Mouse (Mus musculus) erythroblast, embryonic 14.5 days (primary cell): ENCODE results near the gene Dab1. TPM values are rescaled to one million over a fixed set of nuclear protein-coding genes. Genes with fewer than 3 reads are reported as not detected.

Source experiments
- H3K27me3 ChIP-seq: 2 replicates; pipeline ENCODE4 v1.6.1; 2012; ENCODE audit warnings: inconsistent platforms; ENCODE audit not compliant: control insufficient read depth
- H3K36me3 ChIP-seq: 2 replicates; pipeline ENCODE4 v1.6.1; 2012; ENCODE audit warnings: mild to moderate bottlenecking, inconsistent platforms; ENCODE audit not compliant: control insufficient read depth
- H3K4me1 ChIP-seq: 2 replicates; pipeline ENCODE4 v1.6.1; 2012; ENCODE audit warnings: inconsistent platforms; ENCODE audit not compliant: control insufficient read depth
- H3K4me3 ChIP-seq: replicated peaks from 2 replicates; pipeline ENCODE3; 2012; ENCODE audit warnings: moderate library complexity, mild to moderate bottlenecking, inconsistent platforms
- H3K9me3 ChIP-seq: 2 replicates; pipeline ENCODE4 v1.6.1; 2012; ENCODE audit warnings: low read length, inconsistent platforms, mixed read lengths; ENCODE audit not compliant: control insufficient read depth
- GATA1 ChIP-seq: IDR thresholded peaks from 2 replicates; pipeline ENCODE4 v1.6.1; 2012; ENCODE audit warnings: low read length, inconsistent platforms, mixed read lengths
- TAL1 ChIP-seq: IDR thresholded peaks from 3 replicates; pipeline ENCODE4 v1.6.1; 2012; ENCODE audit warnings: low read length, inconsistent platforms, mixed read lengths
- polyA plus RNA-seq: library from polyadenylated mRNA; stranded (reverse); fragments of >175 nt; gene quantifications from 2 replicates; pipeline ENCODE4 v1.2.3, GENCODE M21; 2012

The Dab1 gene
- polyA plus RNA-seq, 1 experiment, result not detected

DNA sequence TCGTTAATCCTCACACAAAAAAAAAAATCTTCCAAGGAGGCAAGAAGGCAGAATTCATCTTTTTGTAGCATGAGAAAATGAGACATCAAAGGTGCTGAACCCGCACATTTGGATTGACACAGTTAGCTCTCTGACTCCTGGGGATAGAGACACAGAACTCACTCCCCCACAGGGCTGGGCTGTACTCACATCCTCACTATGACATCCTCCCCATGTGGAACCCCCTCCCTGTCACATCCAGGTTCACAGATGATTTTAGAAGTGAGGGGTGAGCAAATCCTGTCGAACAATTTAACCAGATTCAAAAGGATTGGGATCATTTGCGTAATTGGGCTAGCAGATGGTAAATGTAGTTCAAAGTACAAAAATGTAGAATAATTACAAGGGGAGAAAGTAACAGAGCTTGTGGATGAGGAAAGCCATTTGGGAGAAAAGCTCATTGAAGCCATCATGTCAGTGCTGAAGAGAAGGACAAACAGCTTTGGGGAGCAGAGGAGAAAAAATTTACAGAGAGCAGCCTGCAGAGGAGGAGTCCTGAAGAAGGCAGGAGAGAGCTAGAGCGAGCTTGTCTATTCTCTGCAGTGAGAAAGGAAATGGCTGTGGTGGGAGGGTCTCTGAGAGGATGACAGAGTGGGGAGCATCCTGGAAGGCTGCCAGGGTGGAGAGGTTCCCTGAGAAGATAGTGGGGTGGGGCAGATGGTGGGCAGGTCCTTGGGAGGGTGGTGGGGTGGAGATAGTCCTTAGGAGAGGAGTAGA lies 890.2 kb downstream of the Dab1 start:
- no peaks in the 10 kb centered on the region for H3K4me1 ChIP-seq

GRCm38 (mm10) chr4:104511855-104512254 lies 892.7 kb downstream of the Dab1 start:
- Histone ChIP-seq H3K36me3 (no peaks in the 10 kb centered on the region), H3K27me3 (no peaks in the 10 kb centered on the region), H3K4me3 (no peak overlapping the region), H3K4me1 (no peaks in the 10 kb centered on the region), H3K9me3 (no peaks in the 10 kb centered on the region)
- TF ChIP-seq GATA1 (no peak), TAL1 (no peak)

More for the DNA sequence above, 890.2 kb downstream of the Dab1 start:
- Histone ChIP-seq H3K4me3 (no peak overlapping the region), H3K27me3 (no peaks in the 10 kb centered on the region), H3K36me3 (no peaks in the 10 kb centered on the region), H3K9me3 (no peaks in the 10 kb centered on the region)
- TF ChIP-seq TAL1 (no peak), GATA1 (no peak)

GRCm38 (mm10) chr4:104512513-104512912 lies 893.4 kb downstream of the Dab1 start:
- TF ChIP-seq TAL1 (no peak), GATA1 (no peak)
- Histone ChIP-seq H3K9me3 (no peaks in the 10 kb centered on the region), H3K4me1 (no peaks in the 10 kb centered on the region), H3K4me3 (no peak overlapping the region), H3K36me3 (no peaks in the 10 kb centered on the region), H3K27me3 (no peaks in the 10 kb centered on the region)

- H3K4me1 ChIP-seq, result no peaks in the 10 kb centered on the region
- TF ChIP-seq TAL1 (no peak), GATA1 (no peak)
- no peaks in the 10 kb centered on the region for H3K27me3 ChIP-seq
Measured at GRCm38 (mm10) chr4:104513622-104514021, 894.5 kb downstream of the Dab1 start.

GRCm38 (mm10) chr4:104514568-104515000 lies 895.4 kb downstream of the Dab1 start:
- H3K4me3 ChIP-seq, result peak overlapping the region; percentile 28
- no peaks in the 10 kb centered on the region for H3K4me1 ChIP-seq
- H3K9me3 ChIP-seq, result no peaks in the 10 kb centered on the region
- H3K36me3 ChIP-seq, result no peaks in the 10 kb centered on the region
- TF ChIP-seq TAL1 (no peak), GATA1 (no peak)
- H3K27me3 ChIP-seq, result no peaks in the 10 kb centered on the region

More at GRCm38 (mm10) chr4:104513622-104514021, 894.5 kb downstream of the Dab1 start:
- Histone ChIP-seq H3K4me3 (no peak overlapping the region), H3K36me3 (no peaks in the 10 kb centered on the region), H3K9me3 (no peaks in the 10 kb centered on the region)

DNA sequence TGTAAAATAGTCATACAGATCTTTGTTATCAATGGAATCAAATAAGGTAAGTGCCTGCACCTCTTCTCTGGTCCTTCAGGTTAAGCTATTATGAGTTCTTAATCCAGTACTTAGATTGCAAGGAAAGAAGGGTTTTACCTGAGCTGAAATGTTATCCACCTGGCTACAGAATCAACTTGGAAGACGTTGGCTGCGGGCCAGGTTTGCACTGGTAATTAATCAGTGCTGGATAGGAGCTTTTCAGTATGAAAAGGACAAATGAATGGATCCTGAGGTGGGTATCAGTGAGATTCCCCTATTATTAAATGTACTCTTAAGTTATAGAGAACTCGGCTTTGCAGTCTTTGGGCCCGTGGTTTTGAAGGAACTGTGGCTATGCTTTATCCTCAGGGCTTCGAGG lies 896.5 kb downstream of the Dab1 start:
- Histone ChIP-seq H3K36me3 (no peaks in the 10 kb centered on the region), H3K4me3 (no peak overlapping the region), H3K4me1 (no peaks in the 10 kb centered on the region), H3K27me3 (no peaks in the 10 kb centered on the region), H3K9me3 (no peaks in the 10 kb centered on the region)
- TF ChIP-seq TAL1 (no peak), GATA1 (no peak)

DNA sequence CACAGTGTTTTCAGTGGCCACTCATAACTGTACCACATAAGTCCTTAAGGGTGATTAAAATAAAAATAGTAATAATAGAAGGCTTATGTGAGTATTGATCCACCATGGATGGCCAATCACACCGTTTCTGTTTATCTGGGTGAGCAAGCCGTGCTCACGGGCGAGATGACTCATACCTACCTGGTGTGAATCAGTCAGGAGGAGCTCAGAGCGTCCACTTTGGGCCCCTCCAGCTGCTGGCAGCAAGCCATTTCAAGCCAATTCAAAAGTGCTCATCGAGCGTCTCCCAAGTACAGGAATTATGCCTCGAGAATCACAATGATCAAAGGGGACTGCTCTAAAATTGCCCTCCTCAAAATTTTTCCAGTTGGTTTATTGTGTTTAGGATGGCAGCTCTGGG lies 903.2 kb downstream of the Dab1 start:
- H3K4me1 ChIP-seq, result no peaks in the 10 kb centered on the region
- no peak overlapping the region for H3K4me3 ChIP-seq
- TF ChIP-seq TAL1, result no peak
- no peak for TF ChIP-seq GATA1
- H3K9me3 ChIP-seq, result no peaks in the 10 kb centered on the region
- H3K27me3 ChIP-seq, result no peaks in the 10 kb centered on the region
- H3K36me3 ChIP-seq, result no peaks in the 10 kb centered on the region

GRCm38 (mm10) chr4:104523776-104524175 lies 904.6 kb downstream of the Dab1 start:
- H3K4me3 ChIP-seq, result no peak overlapping the region

DNA sequence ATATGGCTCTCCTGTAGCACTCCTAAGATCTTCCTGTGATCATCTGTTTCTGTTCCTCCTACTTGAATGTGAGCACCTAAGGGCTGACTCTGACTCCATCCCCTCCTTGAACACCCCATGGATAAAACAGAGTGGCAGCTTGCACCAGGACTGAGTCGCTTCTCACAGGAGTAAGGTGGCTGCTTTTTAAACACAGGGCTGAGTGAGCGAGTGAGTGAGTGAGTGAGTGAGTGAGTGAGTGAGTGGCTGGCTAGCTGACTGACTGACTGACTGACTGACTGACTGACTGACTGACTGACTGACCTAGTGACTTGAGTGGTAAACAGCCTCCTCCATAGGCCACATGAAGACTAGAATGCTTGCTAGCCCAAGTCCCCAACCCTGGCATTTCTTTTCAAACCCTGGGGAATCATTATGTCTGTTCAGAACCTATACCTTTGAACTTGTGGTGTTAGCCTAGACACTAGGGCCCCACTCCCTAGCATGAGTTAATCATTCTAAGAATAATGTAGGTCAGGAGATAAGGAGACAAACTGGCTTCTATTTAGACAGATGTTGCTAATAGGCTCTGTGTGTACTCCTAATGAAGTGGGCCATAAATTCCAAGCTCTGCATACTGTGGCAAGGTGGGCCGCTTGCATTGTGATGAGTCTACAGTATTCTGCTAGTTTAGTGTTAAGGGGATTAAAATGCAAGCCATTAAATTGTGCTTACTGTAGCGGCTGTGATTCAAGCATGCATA lies 910.9 kb downstream of the Dab1 start:
- Histone ChIP-seq H3K9me3 (no peaks in the 10 kb centered on the region), H3K27me3 (no peaks in the 10 kb centered on the region), H3K36me3 (no peaks in the 10 kb centered on the region), H3K4me3 (no peak overlapping the region), H3K4me1 (no peaks in the 10 kb centered on the region)
- TF ChIP-seq GATA1, result no peak
- no peak for TF ChIP-seq TAL1

More at GRCm38 (mm10) chr4:104523776-104524175, 904.6 kb downstream of the Dab1 start:
- Histone ChIP-seq H3K9me3 (no peaks in the 10 kb centered on the region), H3K36me3 (no peaks in the 10 kb centered on the region), H3K27me3 (no peaks in the 10 kb centered on the region), H3K4me1 (no peaks in the 10 kb centered on the region)
- TF ChIP-seq TAL1, result no peak
- TF ChIP-seq GATA1, result no peak
